Mouse (Mus musculus) cortical plate, adult 2 months (tissue): ENCODE results near the gene Atp6v1e1.

Experiments
- CTCF ChIP-seq: fragments of 200-500 bp; IDR thresholded peaks from 2 replicates; pipeline ENCODE4 v1.5.1; 2011; ENCODE audit warnings: mild to moderate bottlenecking, control low read depth, low read length; ENCODE audit not compliant: insufficient read depth; ENCODE audit errors: extremely low read depth
- POLR2A ChIP-seq: fragments of 200-500 bp; IDR thresholded peaks from 2 replicates; pipeline ENCODE4 v1.6.1; 2011; ENCODE audit warnings: mild to moderate bottlenecking, low read length, control low read depth; ENCODE audit not compliant: insufficient read depth; ENCODE audit errors: extremely low read depth

GRCm38 (mm10) chr6:120807738-120808081 lies 14.9 kb downstream of the Atp6v1e1 start:
- TF ChIP-seq POLR2A (no peak), CTCF (no peak)
